Comparison of ENCODE assay signal across 27 mouse cellular contexts in genomic region chr6:70724722-70725121, GRCm38 (mm10).
"Had no signal": no experiment of that assay in that cellular context is flagged by ENCODE, and none has a peak within 500 bp of the region (broad histone marks: within the 10 kb centered on the region; RNA-seq: fewer than 3 reads in every experiment).

No protein-coding gene starts in this region.

- H3K9ac ChIP-seq: heart, embryonic 13.5 days; heart, embryonic 15.5 days; hindbrain, embryonic 12.5 days; hindbrain, embryonic 14.5 days; intestine, embryonic 15.5 days; kidney, embryonic 15.5 days; limb, embryonic 12.5 days; liver, embryonic 13.5 days had no signal

- H3K36me3 ChIP-seq: heart, embryonic 13.5 days; heart, embryonic 15.5 days; hindbrain, embryonic 10.5 days; hindbrain, embryonic 12.5 days; intestine, embryonic 15.5 days; kidney, embryonic 15.5 days; limb, embryonic 10.5 days; limb, embryonic 12.5 days; liver, embryonic 13.5 days had no signal

- ATAC-seq: hindbrain, embryonic 16.5 days; intestine, embryonic 15.5 days; intestine, postnatal 0 days had no signal

- H3K27ac ChIP-seq: gastrocnemius, adult 2 months; heart, adult 2 months; heart, embryonic 13.5 days; heart, embryonic 15.5 days; hindbrain, embryonic 10.5 days; hindbrain, embryonic 12.5 days; hindbrain, embryonic 14.5 days; intestine, embryonic 15.5 days; kidney, embryonic 15.5 days; kidney, postnatal 0 days; limb, embryonic 10.5 days; limb, embryonic 12.5 days; liver, embryonic 13.5 days had no signal

- H3K4me2 ChIP-seq: heart, embryonic 11.5 days; heart, embryonic 13.5 days; heart, embryonic 15.5 days; hindbrain, embryonic 12.5 days; hindbrain, embryonic 14.5 days; intestine, embryonic 15.5 days; kidney, embryonic 15.5 days; limb, embryonic 12.5 days; liver, embryonic 11.5 days; liver, embryonic 13.5 days had no signal

- H3K9me3 ChIP-seq: heart, embryonic 13.5 days; heart, embryonic 15.5 days; hindbrain, embryonic 10.5 days; hindbrain, embryonic 12.5 days; intestine, embryonic 15.5 days; kidney, embryonic 15.5 days; limb, embryonic 10.5 days; limb, embryonic 12.5 days; liver, embryonic 13.5 days had no signal

- H3K27me3 ChIP-seq: heart, embryonic 13.5 days; heart, embryonic 15.5 days; hindbrain, embryonic 12.5 days; intestine, embryonic 15.5 days; kidney, embryonic 15.5 days; limb, embryonic 12.5 days; liver, embryonic 13.5 days had no signal

- H3K4me1 ChIP-seq: heart, embryonic 13.5 days; heart, embryonic 15.5 days; hindbrain, embryonic 10.5 days; hindbrain, embryonic 12.5 days; intestine, embryonic 15.5 days; kidney, embryonic 15.5 days; limb, embryonic 10.5 days; limb, embryonic 12.5 days had no signal

- DNase-seq: gastrocnemius, adult 2 months; gastrocnemius, postnatal 10 days; gastrocnemius, postnatal 25 days; heart, adult 2 months; heart, postnatal 4 days; kidney, adult 18-20 months; kidney, adult 8-10 months; kidney, postnatal 14 days; kidney, postnatal 36 days; layer of hippocampus, adult 9-11 months; layer of hippocampus, postnatal 36 days; liver; liver, embryonic 13.5 days had no signal

- H3K4me3 ChIP-seq: gastrocnemius, adult 2 months; heart, adult 2 months; heart, embryonic 13.5 days; heart, embryonic 15.5 days; hindbrain, embryonic 10.5 days; hindbrain, embryonic 12.5 days; intestine, embryonic 15.5 days; kidney, embryonic 15.5 days; limb, embryonic 10.5 days; limb, embryonic 12.5 days; liver, embryonic 13.5 days had no signal
